Mouse (Mus musculus): ENCODE measurements around the gene BC147527. TPM values are rescaled to one million over a fixed set of nuclear protein-coding genes. Genes with fewer than 3 reads are reported as not detected.

BC147527 gene
- polyA plus RNA-seq, 1 experiment from 2014 or later, result 0.38 TPM

DNA sequence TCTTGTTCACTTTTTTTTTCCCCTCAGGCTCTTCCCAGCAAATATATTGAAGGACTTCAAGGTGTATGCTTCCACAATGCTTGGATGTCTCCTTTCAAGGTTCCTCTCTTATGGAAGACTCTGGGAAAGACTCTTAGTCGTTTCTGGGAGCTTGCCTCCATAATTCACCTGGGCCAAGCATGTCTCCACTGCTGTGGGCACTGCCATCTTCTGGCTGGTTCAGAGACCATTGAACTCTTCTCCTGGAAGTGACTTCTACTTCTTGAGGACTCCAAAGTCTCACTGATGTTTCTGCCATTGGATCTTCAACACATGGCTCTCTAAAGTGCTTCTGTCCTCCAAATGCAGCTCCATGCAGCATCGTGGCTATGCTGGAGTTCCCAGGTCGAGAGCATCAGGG lies 20.0 kb downstream of the BC147527 start:
- H3K36me3 ChIP-seq, result no peaks in the 10 kb centered on the region
- H3K9ac ChIP-seq, result no peak overlapping the region
- no peak overlapping the region for H3K27ac ChIP-seq
- no peaks in the 10 kb centered on the region for H3K9me3 ChIP-seq (replicated peaks)
- no peaks in the 10 kb centered on the region for H3K4me1 ChIP-seq
- H3K4me2 ChIP-seq, result no peak overlapping the region
- no peak for ATAC-seq (replicated peaks; ENCODE audit: low FRiP score)
- H3K4me3 ChIP-seq (replicated peaks), result no peak overlapping the region
- no peaks in the 10 kb centered on the region for H3K27me3 ChIP-seq
- 72% methylated on average over 3 of the region's 3 CpGs for WGBS

DNA sequence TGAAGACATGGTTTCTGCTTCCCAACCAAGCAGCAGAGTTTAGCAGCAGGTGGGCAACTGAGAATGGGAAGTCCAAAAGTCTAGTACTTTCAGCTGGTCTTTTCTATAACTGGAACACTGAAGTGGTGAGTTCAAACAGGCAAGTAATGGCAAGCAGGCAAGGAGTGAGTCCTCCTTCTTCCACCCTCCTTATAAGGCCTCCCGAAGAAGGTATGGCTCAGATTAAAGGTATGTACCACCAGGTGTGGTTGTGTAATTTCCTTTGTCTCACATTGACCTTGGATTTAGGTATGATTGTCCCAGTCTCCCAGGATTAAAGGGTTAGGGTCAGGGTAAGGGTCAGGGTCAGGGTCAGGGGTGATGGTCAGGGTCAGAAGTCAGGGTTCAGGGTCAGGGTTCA lies 20.5 kb downstream of the BC147527 start:
- no peaks in the 10 kb centered on the region for H3K36me3 ChIP-seq
- H3K27me3 ChIP-seq, result no peaks in the 10 kb centered on the region
- 91% methylated on average over 1 of the region's 1 CpGs for WGBS
- H3K9me3 ChIP-seq (replicated peaks), result no peaks in the 10 kb centered on the region
- no peaks in the 10 kb centered on the region for H3K4me1 ChIP-seq
- H3K27ac ChIP-seq, result no peak overlapping the region
- no peak overlapping the region for H3K4me3 ChIP-seq (replicated peaks)
- ATAC-seq (replicated peaks; ENCODE audit: low FRiP score), result no peak
- H3K9ac ChIP-seq, result no peak overlapping the region
- H3K4me2 ChIP-seq, result no peak overlapping the region

Other genes starting within 250 kb of the BC147527 start
- gene Gm21188, start 248.2 kb upstream of the BC147527 start, polyA plus RNA-seq (2015; fragmentation: Nextera tagmentation; extraction: Ambion mirVana), result 0.12 TPM in 1 of 2 replicates, not detected in the other
- not detected in 2 replicates for gene Gm20767, start 160.1 kb upstream of the BC147527 start, polyA plus RNA-seq (2015; fragmentation: Nextera tagmentation; extraction: Ambion mirVana)
- gene Gm21818, start 128.0 kb upstream of the BC147527 start, polyA plus RNA-seq (2015; fragmentation: Nextera tagmentation; extraction: Ambion mirVana), result not detected in 2 replicates
- gene Gm21762, start 84.4 kb upstream of the BC147527 start, polyA plus RNA-seq (2015; fragmentation: Nextera tagmentation; extraction: Ambion mirVana), result not detected in 2 replicates
- gene Gm21731, start 61.3 kb upstream of the BC147527 start, polyA plus RNA-seq (2015; fragmentation: Nextera tagmentation; extraction: Ambion mirVana), result not detected in 2 replicates
- gene AF067061, start 37.3 kb upstream of the BC147527 start, polyA plus RNA-seq (2015; fragmentation: Nextera tagmentation; extraction: Ambion mirVana), result not detected in 2 replicates
- gene Tcstv3, start 16.5 kb downstream of the BC147527 start, polyA plus RNA-seq (2015; fragmentation: Nextera tagmentation; extraction: Ambion mirVana), result not detected in 2 replicates

Measured in kidney, embryonic 15.5 days (tissue).